Mouse (Mus musculus): ENCODE results near the gene Clec4f. TPM values are rescaled to one million over a fixed set of nuclear protein-coding genes. Genes with fewer than 3 reads are reported as not detected.

Clec4f gene
- total and polyA plus RNA-seq, 3 experiments: not detected

Other genes with a start within 250 kb of the Clec4f start
- gene Tet3, start 197.1 kb downstream of the Clec4f start, total RNA-seq (2012; rRNA removed): 5.6 and 8.2 TPM in 2 replicates
- gene Tet3, start 197.1 kb downstream of the Clec4f start, total RNA-seq (2014; rRNA removed): 2.2 and 3.2 TPM in 2 replicates
- gene Tet3, start 197.1 kb downstream of the Clec4f start, polyA plus RNA-seq (2012; ENCODE audit: insufficient read length, low read depth): 6.4 and 10.0 TPM in 2 replicates
- 11.1 and 11.5 TPM in 2 replicates for gene Dguok, start 149.2 kb downstream of the Clec4f start, total RNA-seq (2012; rRNA removed)
- 14.6 and 16.7 TPM in 2 replicates for gene Dguok, start 149.2 kb downstream of the Clec4f start, total RNA-seq (2014; rRNA removed)
- 8.0 and 8.7 TPM in 2 replicates for gene Dguok, start 149.2 kb downstream of the Clec4f start, polyA plus RNA-seq (2012; ENCODE audit: insufficient read length, low read depth)
- 0.84 and 1.1 TPM in 2 replicates for gene Actg2, start 119.9 kb downstream of the Clec4f start, total RNA-seq (2012; rRNA removed)
- gene Actg2, start 119.9 kb downstream of the Clec4f start, total RNA-seq (2014; rRNA removed): 1.6 and 1.8 TPM in 2 replicates
- gene Actg2, start 119.9 kb downstream of the Clec4f start, polyA plus RNA-seq (2012; ENCODE audit: insufficient read length, low read depth): 4.0 and 5.6 TPM in 2 replicates
- 4.2 and 4.6 TPM in 2 replicates for gene Stambp, start 83.5 kb downstream of the Clec4f start, total RNA-seq (2012; rRNA removed)
- gene Stambp, start 83.5 kb downstream of the Clec4f start, total RNA-seq (2014; rRNA removed): 3.3 and 4.1 TPM in 2 replicates
- 10.2 and 11.4 TPM in 2 replicates for gene Stambp, start 83.5 kb downstream of the Clec4f start, polyA plus RNA-seq (2012; ENCODE audit: insufficient read length, low read depth)
- gene Cd207, start 21.7 kb upstream of the Clec4f start, total RNA-seq (2012; rRNA removed): not detected in 2 replicates
- gene Cd207, start 21.7 kb upstream of the Clec4f start, total RNA-seq (2014; rRNA removed): not detected in 2 replicates
- gene Cd207, start 21.7 kb upstream of the Clec4f start, polyA plus RNA-seq (2012; ENCODE audit: insufficient read length, low read depth): not detected in 2 replicates
- gene Vax2, start 55.1 kb upstream of the Clec4f start, total RNA-seq (2012; rRNA removed): not detected in 2 replicates
- not detected in 2 replicates for gene Vax2, start 55.1 kb upstream of the Clec4f start, total RNA-seq (2014; rRNA removed)
- gene Vax2, start 55.1 kb upstream of the Clec4f start, polyA plus RNA-seq (2012; ENCODE audit: insufficient read length, low read depth): not detected in 2 replicates
- not detected in 2 replicates for gene Atp6v1b1, start 86.8 kb upstream of the Clec4f start, total RNA-seq (2012; rRNA removed)
- gene Atp6v1b1, start 86.8 kb upstream of the Clec4f start, total RNA-seq (2014; rRNA removed): not detected in 2 replicates
- not detected in 2 replicates for gene Atp6v1b1, start 86.8 kb upstream of the Clec4f start, polyA plus RNA-seq (2012; ENCODE audit: insufficient read length, low read depth)
- 0.08 and 0.13 TPM in 2 replicates for gene Ankrd53, start 106.5 kb upstream of the Clec4f start, total RNA-seq (2012; rRNA removed)
- gene Ankrd53, start 106.5 kb upstream of the Clec4f start, total RNA-seq (2014; rRNA removed): not detected in 2 replicates
- gene Ankrd53, start 106.5 kb upstream of the Clec4f start, polyA plus RNA-seq (2012; ENCODE audit: insufficient read length, low read depth): 0.34 and 0.36 TPM in 2 replicates
- gene Tex261, start 119.6 kb upstream of the Clec4f start, total RNA-seq (2012; rRNA removed): 44.6 and 52.4 TPM in 2 replicates
- gene Tex261, start 119.6 kb upstream of the Clec4f start, total RNA-seq (2014; rRNA removed): 42.4 and 65.6 TPM in 2 replicates
- 87.8 and 88.9 TPM in 2 replicates for gene Tex261, start 119.6 kb upstream of the Clec4f start, polyA plus RNA-seq (2012; ENCODE audit: insufficient read length, low read depth)
- gene Nagk, start 138.8 kb upstream of the Clec4f start, total RNA-seq (2012; rRNA removed): 11.1 and 11.6 TPM in 2 replicates
- gene Nagk, start 138.8 kb upstream of the Clec4f start, total RNA-seq (2014; rRNA removed): 4.8 and 5.6 TPM in 2 replicates
- gene Nagk, start 138.8 kb upstream of the Clec4f start, polyA plus RNA-seq (2012; ENCODE audit: insufficient read length, low read depth): 8.8 and 9.8 TPM in 2 replicates
- 30.9 and 31.1 TPM in 2 replicates for gene Paip2b, start 175.6 kb upstream of the Clec4f start, total RNA-seq (2012; rRNA removed)
- gene Paip2b, start 175.6 kb upstream of the Clec4f start, total RNA-seq (2014; rRNA removed): 36.3 and 39.0 TPM in 2 replicates
- 26.7 and 34.2 TPM in 2 replicates for gene Paip2b, start 175.6 kb upstream of the Clec4f start, polyA plus RNA-seq (2012; ENCODE audit: insufficient read length, low read depth)
- gene Zfp638, start 210.9 kb upstream of the Clec4f start, total RNA-seq (2012; rRNA removed): 48.0 and 57.7 TPM in 2 replicates
- 57.3 and 85.0 TPM in 2 replicates for gene Zfp638, start 210.9 kb upstream of the Clec4f start, total RNA-seq (2014; rRNA removed)
- 42.1 and 51.3 TPM in 2 replicates for gene Zfp638, start 210.9 kb upstream of the Clec4f start, polyA plus RNA-seq (2012; ENCODE audit: insufficient read length, low read depth)